Mouse (Mus musculus) cerebellum, adult 2 months (tissue): Measurements from ENCODE around the gene Klhdc9. TPM values are rescaled to one million over a fixed set of nuclear protein-coding genes. Genes with fewer than 3 reads are reported as not detected.
A peak's percentile ranks its signal among the peaks of the same experiment; 100 is the strongest.

Experiments used
- DNase-seq, 2 experiments: peaks; one replicate each; pipeline ENCODE4 v3.0.0; 2021
- H3K27ac ChIP-seq: fragments of 200-500 bp; 2 replicates; pipeline ENCODE4 v1.5.1; 2012; ENCODE audit warnings: low read length, control low read depth, inconsistent platforms; ENCODE audit not compliant: insufficient read depth
- H3K27me3 ChIP-seq: fragments of 200-500 bp; 2 replicates; pipeline ENCODE4 v1.6.1; 2012; ENCODE audit warnings: inconsistent platforms, mild to moderate bottlenecking, low read length, moderate library complexity; ENCODE audit not compliant: control insufficient read depth, insufficient read depth
- H3K4me1 ChIP-seq: fragments of 200-500 bp; 2 replicates; pipeline ENCODE4 v1.6.1; 2011; ENCODE audit warnings: low read length; ENCODE audit not compliant: control insufficient read depth, insufficient read depth
- H3K4me3 ChIP-seq: fragments of 200-500 bp; replicated peaks from 2 replicates; pipeline ENCODE3; 2011; ENCODE audit warnings: mild to moderate bottlenecking, low read depth, low read length, control low read depth; ENCODE audit not compliant: insufficient read depth
- CTCF ChIP-seq: fragments of 200-500 bp; IDR thresholded peaks from 2 replicates; pipeline ENCODE4 v1.5.1; 2011; ENCODE audit warnings: low read depth, mild to moderate bottlenecking, control low read depth, low read length, moderate library complexity, borderline replicate concordance; ENCODE audit not compliant: insufficient read depth
- POLR2A ChIP-seq: fragments of 200-500 bp; IDR thresholded peaks from 2 replicates; pipeline ENCODE4 v1.6.1; 2011; ENCODE audit warnings: low read length, control low read depth, borderline replicate concordance; ENCODE audit not compliant: insufficient read depth
- WGBS: fragments of 180-500 bp; shearing (Covaris S2); methylation state at CpG from one replicate; pipeline ENCODE4 v1.1.7; 2018; 5-methylcytosine and 5-hydroxymethylcytosine counted together
- polyA plus RNA-seq: library from polyadenylated mRNA; depleted of rRNA; stranded (reverse); fragments of >200 nt; gene quantifications from 2 replicates; pipeline ENCODE4 v1.2.3, GENCODE M21; 2012; rRNA removed

Gene Klhdc9
- polyA plus RNA-seq, 1 experiment, result 7.9 TPM

DNA sequence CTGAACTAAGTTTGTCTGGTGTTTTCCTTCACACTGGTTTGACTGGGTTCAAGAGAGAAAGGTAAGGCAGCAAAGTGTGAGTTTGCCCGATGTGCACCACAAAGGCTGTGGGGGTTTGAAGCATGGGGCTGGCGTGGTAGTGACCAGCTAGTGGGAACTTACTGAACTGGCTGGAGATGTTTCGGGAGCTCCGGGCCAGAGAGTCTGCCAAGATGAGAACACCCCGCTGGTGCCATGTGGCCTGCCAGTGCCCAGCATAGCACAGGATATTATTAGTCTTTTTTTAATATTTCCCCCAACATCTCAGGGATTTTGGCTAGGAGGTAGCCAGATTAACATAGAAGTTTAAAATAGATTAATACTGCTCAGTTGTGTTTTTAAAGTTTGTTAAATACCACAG lies 40.4 kb downstream of the Klhdc9 start:
- DNase-seq, result peak; percentile 82 to 89

DNA sequence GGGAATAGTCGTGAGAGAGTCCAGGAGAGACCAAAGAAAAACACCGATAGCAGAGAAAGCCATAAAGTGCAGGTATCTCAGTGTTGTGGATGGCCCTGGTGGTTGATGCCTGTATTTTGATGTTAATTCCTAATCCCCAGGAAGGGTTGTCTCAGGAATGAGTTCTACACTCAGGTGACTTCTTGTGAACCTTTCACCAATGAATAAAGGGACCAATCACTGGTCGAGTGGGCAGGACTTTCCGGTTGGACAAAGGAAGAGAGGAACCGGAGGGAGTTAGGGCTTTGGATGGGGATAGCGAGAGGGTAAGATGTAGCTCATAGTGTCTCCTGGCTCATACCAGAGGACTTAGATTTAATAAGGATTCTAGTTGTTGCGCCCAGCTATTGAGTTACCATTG lies 40.9 kb downstream of the Klhdc9 start:
- Histone ChIP-seq H3K27ac (no peak overlapping the region), H3K27me3 (no peaks in the 10 kb centered on the region), H3K4me1 (peaks cover 3% of the 10 kb centered on the region; the same call in 1 of the 2 replicates), H3K4me3 (peak overlapping the region; percentile 55)
- WGBS, result 18% methylated on average over 7 of the region's 7 CpGs
- DNase-seq, result peak in 1 of 2 experiments; percentile 48
- TF ChIP-seq POLR2A, result peak; percentile 22; the same call in 1 of the 2 replicates
- no peak for TF ChIP-seq CTCF

More for the DNA sequence above, 40.4 kb downstream of the Klhdc9 start:
- TF ChIP-seq POLR2A, result no peak
- Histone ChIP-seq H3K27ac (no peak overlapping the region), H3K4me1 (peaks cover 3% of the 10 kb centered on the region; the same call in 1 of the 2 replicates), H3K27me3 (no peaks in the 10 kb centered on the region), H3K4me3 (peak overlapping the region; percentile 55)
- 3% methylated on average over 5 of the region's 5 CpGs for WGBS

DNA sequence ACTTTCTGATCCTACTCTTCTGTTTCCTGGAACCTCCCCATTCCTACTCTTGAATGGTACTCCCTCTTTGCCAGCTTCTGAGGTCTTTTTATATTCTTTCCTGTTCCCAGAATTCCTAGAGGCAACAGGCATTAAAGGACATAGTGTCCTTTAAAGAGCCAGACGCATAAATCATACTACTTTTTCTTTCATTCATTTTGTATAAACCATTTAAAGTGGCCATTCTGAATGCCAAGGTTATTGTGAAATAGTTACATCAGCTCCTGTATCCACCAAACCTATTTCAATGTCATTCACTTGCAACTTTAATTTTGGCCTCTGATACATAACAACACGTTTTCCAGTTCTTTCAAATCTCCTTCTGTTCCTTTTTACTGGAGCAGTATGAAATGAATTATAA lies 51.3 kb downstream of the Klhdc9 start:
- Histone ChIP-seq H3K27me3 (no peaks in the 10 kb centered on the region), H3K4me1 (no peaks in the 10 kb centered on the region), H3K4me3 (no peak overlapping the region), H3K27ac (no peak overlapping the region)
- DNase-seq, result no peak
- WGBS, result 58% methylated on average over 2 of the region's 2 CpGs
- TF ChIP-seq POLR2A (no peak), CTCF (no peak)

Other genes with a start within 250 kb of the Klhdc9 start
- gene Cfap126, start 246.9 kb downstream of the Klhdc9 start, polyA plus RNA-seq, result 5.6 and 8.0 TPM in 2 replicates
- 302 and 305 TPM in 2 replicates for gene Sdhc, start 210.2 kb downstream of the Klhdc9 start, polyA plus RNA-seq
- gene Mpz, start 210.1 kb downstream of the Klhdc9 start, polyA plus RNA-seq, result 0.16 and 0.34 TPM in 2 replicates
- gene Pcp4l1, start 164.5 kb downstream of the Klhdc9 start, polyA plus RNA-seq, result 195 and 252 TPM in 2 replicates
- gene Nr1i3, start 146.8 kb downstream of the Klhdc9 start, polyA plus RNA-seq, result 0.19 and 0.23 TPM in 2 replicates
- gene Tomm40l, start 138.3 kb downstream of the Klhdc9 start, polyA plus RNA-seq, result 85.5 and 92.7 TPM in 2 replicates
- gene Apoa2, start 135.7 kb downstream of the Klhdc9 start, polyA plus RNA-seq, result 4.1 and 6.3 TPM in 2 replicates
- 12.4 and 13.2 TPM in 2 replicates for gene Fcer1g, start 126.4 kb downstream of the Klhdc9 start, polyA plus RNA-seq
- gene Adamts4, start 110.4 kb downstream of the Klhdc9 start, polyA plus RNA-seq, result 26.1 and 29.8 TPM in 2 replicates
- gene Ndufs2, start 109.4 kb downstream of the Klhdc9 start, polyA plus RNA-seq, result 282 and 283 TPM in 2 replicates
- 69.6 and 72.2 TPM in 2 replicates for gene B4galt3, start 90.5 kb downstream of the Klhdc9 start, polyA plus RNA-seq
- gene Ppox, start 79.6 kb downstream of the Klhdc9 start, polyA plus RNA-seq, result 76.9 and 81.2 TPM in 2 replicates
- 76.6 and 77.5 TPM in 2 replicates for gene Usp21, start 72.8 kb downstream of the Klhdc9 start, polyA plus RNA-seq
- gene Ufc1, start 65.8 kb downstream of the Klhdc9 start, polyA plus RNA-seq, result 96.4 and 109 TPM in 2 replicates
- gene Dedd, start 31.7 kb downstream of the Klhdc9 start, polyA plus RNA-seq, result 54.4 and 56.4 TPM in 2 replicates
- gene Nit1, start 15.2 kb downstream of the Klhdc9 start, polyA plus RNA-seq, result 68.2 TPM in 2 replicates
- 129 and 135 TPM in 2 replicates for gene Pfdn2, start 15.1 kb downstream of the Klhdc9 start, polyA plus RNA-seq
- gene Nectin4, start 9.3 kb upstream of the Klhdc9 start, polyA plus RNA-seq, result 11.9 and 12.5 TPM in 2 replicates
- gene Arhgap30, start 28.2 kb upstream of the Klhdc9 start, polyA plus RNA-seq, result 0.65 and 0.68 TPM in 2 replicates
- 98.7 and 107 TPM in 2 replicates for gene Usf1, start 50.5 kb upstream of the Klhdc9 start, polyA plus RNA-seq
- gene Tstd1, start 58.1 kb upstream of the Klhdc9 start, polyA plus RNA-seq, result 2.2 and 3.2 TPM in 2 replicates
- 8.7 and 10.1 TPM in 2 replicates for gene F11r, start 76.7 kb upstream of the Klhdc9 start, polyA plus RNA-seq
- 7.5 and 7.6 TPM in 2 replicates for gene Alyref2, start 142.7 kb upstream of the Klhdc9 start, polyA plus RNA-seq
- not detected in 2 replicates for gene Itln1, start 174.5 kb upstream of the Klhdc9 start, polyA plus RNA-seq
- 0.05 TPM in 1 of 2 replicates, not detected in the other for gene Cd244a, start 198.4 kb upstream of the Klhdc9 start, polyA plus RNA-seq
- gene Ly9, start 246.6 kb upstream of the Klhdc9 start, polyA plus RNA-seq, result 0.14 and 0.16 TPM in 2 replicates